Mouse (Mus musculus) ovary, postnatal 36 days (tissue): ENCODE results near the gene Zic2.

Source experiments
- DNase-seq: peaks from one replicate; pipeline ENCODE4 v3.0.0; 2022; ENCODE audit warnings: low spot score, mixed read lengths

Gene Zic2

GRCm38 (mm10) chr14:122492015-122492414 lies 16.8 kb downstream of the Zic2 start:
- no peak for DNase-seq

DNA sequence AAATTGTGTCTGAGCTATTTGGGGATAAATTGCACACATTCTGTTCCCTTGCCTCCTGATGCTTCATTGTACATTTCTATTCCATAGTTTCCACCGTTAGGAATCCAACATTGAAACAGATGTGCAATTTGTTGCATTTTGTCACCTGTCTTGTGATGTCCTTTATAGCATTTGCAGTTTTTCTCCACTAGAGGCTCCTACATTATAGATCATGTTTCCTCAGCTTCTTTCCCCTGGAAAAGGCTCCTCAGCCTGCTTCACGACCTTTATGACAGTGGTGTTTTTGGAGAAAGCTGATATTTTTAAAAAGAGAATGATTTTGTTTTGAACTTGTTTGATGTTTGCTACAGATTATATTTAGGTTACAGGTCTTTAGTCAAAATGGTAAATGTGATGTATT lies 33.8 kb downstream of the Zic2 start:
- no peak for DNase-seq

- no peak for DNase-seq
Measured at GRCm38 (mm10) chr14:122511519-122511918, 36.3 kb downstream of the Zic2 start.

- DNase-seq = no peak
Measured at GRCm38 (mm10) chr14:122513511-122514036, 38.3 kb downstream of the Zic2 start.

- DNase-seq = no peak
Measured at GRCm38 (mm10) chr14:122528475-122528874, 53.2 kb downstream of the Zic2 start.
